Mouse (Mus musculus) heart, postnatal 0 days (tissue): Measurements from ENCODE around the gene Surf1. TPM values are rescaled to one million over a fixed set of nuclear protein-coding genes. Genes with fewer than 3 reads are reported as not detected.
"Not testable (repeated sequence)": the region's sequence is repeated elsewhere in the genome, so short reads cannot be mapped to it uniquely, and the experiment has no call there.

ENCODE experiments used
- ATAC-seq: fragments of 200-750 bp; cut with Nextera tagmentation; 2 replicates; pipeline ENCODE4 v1.8.0; 2017; ENCODE audit warnings: low read depth, moderate number of reproducible peaks, moderate library complexity; ENCODE audit not compliant: insufficient read depth
- DNase-seq: peaks from one replicate; pipeline ENCODE4 v3.0.0-alpha.2; 2016; ENCODE audit warnings: low spot score
- H3K27ac ChIP-seq: fragments of 300-500 bp; sonication (generic); 2 replicates; pipeline ENCODE4 v1.5.1; 2014; ENCODE audit warnings: low read depth, mild to moderate bottlenecking
- H3K27me3 ChIP-seq: fragments of 300-500 bp; sonication (generic); 2 replicates; pipeline ENCODE4 v1.6.1; 2014; ENCODE audit warnings: low read length, mixed read lengths; ENCODE audit not compliant: control insufficient read depth, insufficient read depth
- H3K36me3 ChIP-seq: fragments of 300-500 bp; sonication (generic); replicated peaks from 2 replicates; pipeline ENCODE4 v1.6.1; 2014; ENCODE audit warnings: low read length, mixed read lengths; ENCODE audit not compliant: control insufficient read depth, insufficient read depth
- H3K4me1 ChIP-seq: fragments of 300-500 bp; sonication (generic); 2 replicates; pipeline ENCODE4 v1.6.1; 2014; ENCODE audit warnings: antibody characterized with exemption; ENCODE audit not compliant: control insufficient read depth, insufficient read depth
- H3K4me2 ChIP-seq: fragments of 300-500 bp; sonication (generic); 2 replicates; pipeline ENCODE4 v1.6.1; 2014; ENCODE audit warnings: low read depth, mild to moderate bottlenecking, low read length, moderate library complexity
- H3K4me3 ChIP-seq: fragments of 300-500 bp; sonication (generic); 2 replicates; pipeline ENCODE4 v1.5.1; 2014; ENCODE audit warnings: low read depth, low read length
- H3K9ac ChIP-seq: fragments of 300-500 bp; sonication (generic); replicated peaks from 2 replicates; pipeline ENCODE4 v1.6.1; 2014; ENCODE audit warnings: low read depth, low read length, mixed read lengths
- H3K9me3 ChIP-seq: fragments of 300-500 bp; sonication (generic); replicated peaks from 2 replicates; pipeline ENCODE4 v1.6.1; 2016; ENCODE audit warnings: low read length; ENCODE audit not compliant: control insufficient read depth
- CTCF ChIP-seq: IDR thresholded peaks from 2 replicates; pipeline ENCODE4 v1.5.1; 2016; ENCODE audit warnings: antibody characterized with exemption, control low read depth, low read depth
- EP300 ChIP-seq: IDR thresholded peaks from 2 replicates; pipeline ENCODE4 v1.6.1; 2016; ENCODE audit warnings: antibody characterized with exemption, low read depth
- WGBS: fragments of 180-500 bp; shearing (Covaris S2); extraction: QIAGEN DNeasy Blood & Tissue Kit; methylation state at CpG from one replicate; pipeline ENCODE4 v1.1.7; 2014; 5-methylcytosine and 5-hydroxymethylcytosine counted together
- polyA plus RNA-seq: library from polyadenylated mRNA; unstranded; fragments of >200 nt; fragmentation: Nextera tagmentation; extraction: Ambion mirVana; gene quantifications from 2 replicates; pipeline ENCODE4 v1.2.1, GENCODE M21; 2015
- total RNA-seq: library from RNA; depleted of rRNA; stranded (reverse); fragments of >200 nt; gene quantifications from 2 replicates; pipeline ENCODE4 v1.2.3, GENCODE M21; 2014; ENCODE audit warnings: low replicate concordance

Gene Surf1
- total and polyA plus RNA-seq, 2 experiments from 2014 or later, result 41.4 to 42.7 TPM

DNA sequence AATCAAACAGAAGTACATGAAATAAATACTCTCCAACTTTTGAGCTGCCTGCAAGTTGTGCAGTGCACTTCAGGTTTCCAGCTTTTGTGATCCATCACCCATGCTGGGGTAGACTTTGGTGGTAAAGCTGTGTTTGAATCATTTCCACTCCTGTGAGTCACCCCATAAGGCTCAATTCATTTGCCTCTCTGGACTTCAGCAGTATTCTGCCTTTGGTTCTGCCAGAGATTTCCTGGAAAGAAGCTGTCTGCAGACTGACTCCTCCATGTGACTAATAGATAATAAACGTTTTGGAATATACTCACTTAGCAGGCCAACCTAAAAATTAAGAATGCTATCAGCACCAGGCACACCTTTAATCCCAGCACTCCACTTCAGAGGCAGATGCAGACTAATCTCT, 15.6 kb downstream of the Surf1 start:
- no peak overlapping the region for H3K27ac ChIP-seq
- 46% methylated on average over 1 of the region's 1 CpGs for WGBS
- H3K4me2 ChIP-seq, result no peak overlapping the region
- no peak for DNase-seq
- no peaks in the 10 kb centered on the region for H3K9me3 ChIP-seq
- no peak for ATAC-seq
- no peak for TF ChIP-seq CTCF
- H3K9ac ChIP-seq, result no peak overlapping the region
- no peaks in the 10 kb centered on the region for H3K27me3 ChIP-seq
- peaks cover 12% of the 10 kb centered on the region for H3K4me1 ChIP-seq
- H3K4me3 ChIP-seq, result no peak overlapping the region
- H3K36me3 ChIP-seq, result peaks cover 42% of the 10 kb centered on the region

DNA sequence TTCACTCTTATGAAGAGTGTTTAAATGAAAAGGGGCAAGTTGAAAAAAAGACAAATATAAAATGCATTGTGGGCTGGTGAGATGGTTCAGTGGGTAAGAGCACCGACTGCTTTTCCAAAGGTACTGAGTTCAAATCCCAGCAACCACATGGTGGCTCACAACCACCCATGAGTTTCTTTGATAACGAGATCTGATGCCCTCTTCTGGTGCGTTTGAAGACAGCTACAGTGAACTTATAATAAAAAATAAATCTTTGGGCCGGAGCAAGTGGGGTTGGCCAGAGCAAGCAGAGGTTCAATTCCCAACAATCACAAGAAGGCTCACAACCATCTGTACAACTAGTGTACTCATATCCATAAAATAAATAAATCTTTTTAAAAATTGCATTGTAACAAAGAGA, 20.4 kb downstream of the Surf1 start:
- no peaks in the 10 kb centered on the region for H3K27me3 ChIP-seq

DNA sequence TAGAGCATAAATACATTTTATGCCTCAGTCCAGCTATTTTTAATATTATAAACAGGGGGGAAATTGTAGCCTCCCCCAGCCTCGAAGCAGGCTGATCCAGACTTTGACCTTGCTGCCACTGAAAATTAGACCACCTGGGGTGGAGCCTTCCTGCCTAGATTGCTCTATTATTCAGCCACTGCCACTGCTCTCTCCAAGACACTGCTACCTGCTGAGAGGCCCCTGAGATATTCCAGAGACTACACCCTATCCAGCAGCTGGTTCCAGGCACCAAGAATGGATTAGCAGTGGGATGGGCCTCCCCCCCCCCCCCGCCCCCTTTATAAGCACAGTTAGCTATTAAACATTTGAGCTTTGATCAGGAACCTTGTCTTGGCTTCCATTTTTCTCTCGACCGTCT, 30.2 kb downstream of the Surf1 start:
- peaks cover 25% of the 10 kb centered on the region for H3K36me3 ChIP-seq
- not testable (repeated sequence) for H3K27ac ChIP-seq, H3K4me2 ChIP-seq, H3K4me3 ChIP-seq, ATAC-seq, H3K27me3 ChIP-seq, DNase-seq, H3K9ac ChIP-seq, H3K9me3 ChIP-seq, H3K4me1 ChIP-seq
- 71% methylated on average over 4 of the region's 4 CpGs for WGBS

More for the DNA sequence above, 20.4 kb downstream of the Surf1 start:
- H3K4me2 ChIP-seq, result no peak overlapping the region
- no peaks in the 10 kb centered on the region for H3K4me1 ChIP-seq
- DNase-seq (no peak), ATAC-seq (no peak)
- H3K9ac ChIP-seq, result no peak overlapping the region
- H3K4me3 ChIP-seq, result no peak overlapping the region
- H3K36me3 ChIP-seq, result peaks cover 77% of the 10 kb centered on the region
- TF ChIP-seq CTCF (no peak), EP300 (no peak)
- WGBS, result 86% methylated on average over 4 of the region's 4 CpGs
- H3K27ac ChIP-seq, result no peak overlapping the region
- H3K9me3 ChIP-seq, result no peaks in the 10 kb centered on the region

DNA sequence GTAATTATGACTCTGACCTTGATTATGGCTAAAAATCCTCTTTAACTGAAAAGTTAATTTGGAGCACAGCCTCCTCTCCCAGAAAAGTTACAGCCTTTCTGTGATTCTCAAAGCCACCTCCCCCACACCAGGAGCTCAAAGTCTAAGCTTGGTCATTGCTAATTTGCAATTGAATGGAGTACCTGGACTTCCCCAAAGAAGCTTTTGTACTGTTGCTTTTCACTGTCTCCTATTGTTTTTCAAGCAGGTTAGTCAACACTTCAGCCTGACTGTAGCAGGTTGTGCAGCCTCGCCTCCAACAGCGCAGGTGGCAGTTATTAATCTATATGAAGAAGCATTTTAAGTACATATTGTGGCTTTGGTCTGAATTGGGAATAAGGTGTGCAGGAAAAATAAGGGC, 30.8 kb downstream of the Surf1 start:
- H3K4me1 ChIP-seq, DNase-seq, H3K27ac ChIP-seq, H3K9me3 ChIP-seq, ATAC-seq, H3K4me2 ChIP-seq, H3K27me3 ChIP-seq, H3K9ac ChIP-seq, H3K4me3 ChIP-seq: not testable (repeated sequence)
- H3K36me3 ChIP-seq, result peaks cover 19% of the 10 kb centered on the region
- WGBS, result 92% methylated on average over 2 of the region's 2 CpGs

DNA sequence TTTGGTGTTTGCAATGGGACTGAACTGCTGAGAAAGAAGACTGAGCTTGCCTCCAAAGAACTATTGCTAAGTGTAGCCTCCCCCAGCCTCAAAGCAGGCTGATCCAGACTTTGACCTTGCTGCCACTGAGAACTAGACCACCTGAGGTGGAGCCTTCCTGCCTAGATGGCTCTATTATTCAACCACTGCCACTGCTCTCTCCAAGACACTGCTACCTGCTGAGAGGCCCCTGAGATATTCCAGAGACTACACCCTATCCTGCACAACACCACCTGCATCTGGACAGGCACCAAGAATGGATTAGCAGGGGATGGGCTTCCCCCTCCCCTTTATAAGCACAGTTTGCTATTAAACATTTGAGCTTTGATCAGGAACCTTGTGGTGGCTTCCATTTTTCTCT, 37.8 kb downstream of the Surf1 start:
- Histone ChIP-seq H3K9ac (no peak overlapping the region), H3K27ac (no peak overlapping the region), H3K4me2 (no peak overlapping the region), H3K9me3 (peaks cover 3% of the 10 kb centered on the region; the same call in 1 of the 2 replicates), H3K27me3 (no peaks in the 10 kb centered on the region), H3K36me3 (no peaks in the 10 kb centered on the region), H3K4me1 (no peaks in the 10 kb centered on the region), H3K4me3 (no peak overlapping the region)
- TF ChIP-seq EP300, result no peak
- no peak for TF ChIP-seq CTCF
- DNase-seq (no peak), ATAC-seq (no peak)

DNA sequence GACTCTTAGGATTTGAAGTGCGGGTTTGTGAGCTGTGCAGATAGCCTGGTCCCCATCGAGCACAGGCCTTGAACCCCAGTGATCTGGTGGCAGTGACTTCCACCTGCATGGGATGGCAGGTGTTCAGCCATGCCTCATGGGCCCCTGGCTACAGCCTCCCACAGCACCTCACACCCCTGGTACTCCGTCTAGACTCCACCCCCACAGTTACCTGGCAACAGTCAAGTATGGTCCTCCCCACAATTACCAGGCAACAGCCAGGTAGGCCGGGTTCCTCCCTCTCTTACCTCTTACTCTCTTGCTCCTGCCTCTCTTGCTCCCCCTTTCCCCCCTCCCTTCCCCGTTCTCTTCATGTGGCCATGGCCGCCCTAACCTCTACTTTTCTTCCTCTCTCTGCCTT, 45.7 kb downstream of the Surf1 start:
- DNase-seq (no peak), ATAC-seq (no peak)
- 49% methylated on average over 6 of the region's 6 CpGs for WGBS
- no peak overlapping the region for H3K9ac ChIP-seq
- no peak overlapping the region for H3K4me2 ChIP-seq
- no peak overlapping the region for H3K4me3 ChIP-seq
- no peak for TF ChIP-seq CTCF
- no peak for TF ChIP-seq EP300
- H3K27ac ChIP-seq, result no peak overlapping the region
- H3K36me3 ChIP-seq, result no peaks in the 10 kb centered on the region
- H3K4me1 ChIP-seq, result no peaks in the 10 kb centered on the region
- no peaks in the 10 kb centered on the region for H3K9me3 ChIP-seq
- H3K27me3 ChIP-seq, result no peaks in the 10 kb centered on the region
